Mouse (Mus musculus) activated CD4-positive, CD25-positive, alpha-beta regulatory T cell, adult 4 months (primary cell): ENCODE measurements around the gene Tmem262. TPM values are rescaled to one million over a fixed set of nuclear protein-coding genes. Genes with fewer than 3 reads are reported as not detected.

Source experiments
- ATAC-seq: one replicate; pipeline ENCODE4 v1.8.0; 2017
- polyA plus RNA-seq, 2 experiments: library from polyadenylated mRNA; unstranded; fragments of 100-300 nt; shearing (Covaris generic); gene quantifications; one replicate each; pipeline ENCODE4 v1.2.1; 2017

The Tmem262 gene
- polyA plus RNA-seq, 2 experiments from 2014 or later: not detected

DNA sequence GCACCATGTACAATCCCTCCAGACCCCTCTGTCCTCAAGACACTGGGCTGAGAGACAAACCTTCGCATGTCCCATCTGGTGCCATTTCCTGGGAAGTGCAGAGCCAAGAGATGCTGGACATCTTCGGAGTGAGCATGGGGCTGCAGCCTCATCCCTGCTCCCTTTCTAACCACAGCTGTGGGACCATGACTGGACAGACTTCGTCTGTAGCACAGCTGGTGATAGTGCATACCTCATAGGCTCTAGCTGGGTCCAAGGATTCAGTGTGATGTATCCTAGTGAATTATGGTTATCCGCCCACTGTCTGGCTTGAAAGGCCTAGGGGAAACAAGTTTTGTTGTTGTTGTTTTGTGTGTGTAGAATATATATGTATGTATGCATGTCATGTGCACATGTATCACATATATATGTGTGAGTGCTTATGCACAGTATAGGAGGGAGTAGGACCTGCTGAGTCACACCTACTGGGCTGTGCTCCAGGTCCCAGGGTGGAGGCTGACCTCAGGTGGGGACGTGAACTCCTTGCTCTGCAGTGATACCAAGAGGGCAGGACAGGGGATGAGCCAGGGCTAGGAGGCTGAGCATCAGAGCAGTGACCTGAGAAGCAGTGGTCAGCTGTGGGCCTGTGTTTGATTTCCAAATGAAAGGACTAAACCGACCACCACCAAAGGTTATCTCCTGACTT, 22.5 kb downstream of the Tmem262 start:
- no peak for ATAC-seq

DNA sequence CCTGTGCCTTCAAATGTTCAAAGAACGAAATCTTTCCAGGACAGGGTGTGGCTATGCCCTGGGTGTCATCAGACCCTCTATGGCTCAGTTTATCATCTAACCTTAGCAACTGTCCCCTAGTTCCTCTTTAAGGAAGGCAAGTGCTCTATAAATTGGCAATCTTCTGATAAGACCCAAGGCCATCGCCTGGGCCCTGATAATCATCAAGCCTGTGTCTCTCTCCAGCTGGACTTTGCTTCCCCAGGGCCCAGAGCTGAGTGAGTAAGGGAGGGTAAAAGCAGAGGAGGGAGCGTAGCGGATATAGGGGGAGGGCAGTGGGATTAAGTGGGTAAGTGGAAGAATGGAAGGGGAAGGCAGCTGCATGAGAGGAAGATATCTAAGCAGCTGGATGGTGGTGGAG, 24.6 kb downstream of the Tmem262 start:
- ATAC-seq: no peak

DNA sequence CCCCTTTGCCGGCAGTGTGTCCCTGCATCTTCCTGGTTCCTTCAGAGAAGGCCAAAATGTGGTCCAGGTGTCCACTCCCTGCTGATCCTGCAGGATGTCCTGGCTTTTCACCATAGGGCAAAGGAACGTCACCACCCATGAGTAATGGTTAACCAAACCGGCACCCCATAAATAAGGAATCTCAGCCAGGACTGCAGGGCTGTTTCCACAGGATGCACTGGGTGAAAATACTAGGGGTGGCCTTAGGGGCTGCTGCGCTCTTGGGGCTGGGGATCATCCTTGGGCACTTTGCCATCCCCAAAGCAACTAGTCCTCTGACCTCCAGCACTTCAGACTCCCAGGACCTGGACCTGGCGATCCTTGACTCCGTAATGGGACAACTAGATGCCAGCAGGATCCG, 25.8 kb downstream of the Tmem262 start, which contains the start of gene Naaladl1:
TSS of gene Naaladl1 (plus strand) at position 197 of the 400 bp plus-strand sequence.
- no peak for ATAC-seq

DNA sequence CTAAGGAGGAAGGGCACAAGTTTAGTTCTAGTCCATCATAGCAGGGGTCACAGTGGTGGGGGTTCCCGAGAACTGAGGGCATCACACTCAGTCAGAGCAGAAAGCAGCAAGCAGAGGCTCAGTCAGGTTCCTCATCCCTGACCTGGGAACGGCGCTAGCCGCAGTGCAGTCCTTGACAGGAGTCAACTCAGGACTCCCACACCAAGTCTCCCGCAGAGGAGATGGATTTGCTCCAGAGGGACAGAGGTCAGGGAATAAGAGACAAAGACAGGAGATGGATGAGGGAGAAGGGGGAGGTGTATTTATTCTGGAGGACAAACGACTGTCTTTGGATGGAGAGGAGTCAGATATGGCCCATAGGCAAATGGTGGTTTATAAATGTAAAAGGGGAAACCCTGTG, 33.3 kb downstream of the Tmem262 start:
- ATAC-seq: no peak

DNA sequence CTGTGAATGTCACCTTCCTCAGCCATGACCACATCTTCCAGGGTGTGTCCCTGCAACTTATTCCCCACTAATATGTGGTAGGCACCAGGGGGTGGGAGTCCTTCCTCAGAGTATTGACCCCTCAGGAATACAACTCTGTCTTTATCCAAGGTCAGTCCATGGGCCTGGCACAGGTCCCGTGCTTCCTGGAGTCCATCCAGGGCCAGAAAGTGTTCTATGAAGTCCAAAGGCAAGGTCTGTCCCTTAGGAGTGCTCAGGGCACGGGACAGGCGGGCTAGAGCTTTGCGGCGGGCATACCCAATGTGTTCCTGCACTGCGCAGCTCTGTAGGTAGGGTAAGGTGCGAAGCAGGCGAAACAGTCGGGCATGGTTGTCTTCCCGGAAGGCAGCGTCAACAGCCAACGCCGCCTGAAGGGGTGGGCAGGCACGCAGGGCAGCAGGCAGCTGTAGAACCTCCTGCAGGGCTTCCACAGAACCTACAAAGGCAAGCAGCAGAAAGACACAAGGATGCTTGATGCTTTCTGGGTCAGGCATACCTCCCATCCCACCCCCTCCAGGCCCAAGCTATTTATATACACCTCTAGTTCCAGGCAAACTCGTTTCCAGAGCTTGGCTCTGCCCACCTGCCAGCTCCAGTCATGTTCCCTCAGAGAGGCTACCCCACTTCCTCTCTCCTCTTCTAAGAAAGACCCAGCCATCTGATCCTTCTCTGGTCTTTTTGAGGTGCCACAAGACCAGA, 36.4 kb downstream of the Tmem262 start:
- ATAC-seq: no peak

DNA sequence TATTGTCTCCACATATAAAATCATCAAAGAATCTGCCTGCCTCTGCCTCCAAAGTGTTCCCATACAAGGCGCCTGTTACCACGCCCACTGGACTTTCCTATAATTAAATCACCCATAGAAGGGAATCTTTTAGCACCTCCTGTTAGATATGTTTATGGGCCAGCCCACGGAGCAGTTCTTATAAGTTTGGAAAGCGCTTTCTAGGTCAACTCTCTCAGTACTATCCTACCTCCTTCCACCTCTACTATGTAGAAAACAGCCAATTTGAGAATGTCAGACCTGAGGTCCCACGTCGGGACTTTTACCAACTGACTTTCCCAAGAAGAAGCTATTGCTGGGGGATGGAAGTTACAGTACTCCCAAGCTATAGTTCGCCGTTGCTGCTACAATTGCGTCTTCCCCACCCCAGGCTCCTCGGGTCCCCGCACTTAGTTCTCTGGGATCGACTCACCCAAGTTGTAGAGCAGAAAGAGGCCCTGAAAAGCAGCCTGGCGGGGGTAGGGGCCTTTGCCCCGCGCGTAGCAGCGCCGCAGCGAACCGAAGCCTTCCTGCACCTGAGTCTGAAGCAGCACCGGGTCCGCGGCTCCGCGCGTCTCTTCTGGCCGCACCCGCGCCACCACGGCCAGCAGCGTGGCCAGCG, 37.6 kb downstream of the Tmem262 start:
- ATAC-seq: no peak

DNA sequence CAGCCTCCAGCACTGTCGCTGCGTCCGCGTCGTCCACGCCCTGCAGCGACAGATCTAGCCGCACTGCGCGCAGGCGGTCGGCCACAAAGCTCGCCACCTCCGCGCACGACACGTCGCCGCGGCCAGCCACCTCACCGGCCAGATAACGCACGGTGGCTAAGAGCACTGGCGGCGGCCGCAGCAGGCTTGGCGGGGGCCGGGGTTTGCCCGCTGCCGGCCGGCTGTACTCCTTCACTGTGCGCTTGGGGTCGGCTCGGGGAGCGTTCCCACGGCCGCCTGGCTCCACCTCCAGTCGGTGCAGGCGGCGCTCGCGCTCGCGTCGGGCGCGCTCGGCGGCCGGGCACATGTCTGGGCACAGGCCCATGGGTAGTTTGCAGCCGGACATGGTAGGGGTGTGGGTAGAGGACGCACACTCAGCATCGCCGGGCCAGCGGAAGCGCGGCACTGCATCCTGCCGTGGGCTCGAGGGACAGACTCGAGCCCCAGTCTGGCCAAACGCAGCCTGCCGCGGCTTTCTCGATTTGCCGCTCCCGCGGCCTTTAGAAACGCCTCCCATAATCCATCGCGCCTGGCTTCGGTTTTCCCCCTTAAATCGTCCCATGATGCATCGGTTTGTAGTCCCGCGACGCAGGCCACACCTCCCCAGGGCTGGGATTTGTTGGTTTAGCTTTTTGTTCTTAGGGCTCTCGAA, 38.3 kb downstream of the Tmem262 start, which contains the start of gene Sac3d1:
TSS of gene Sac3d1 (minus strand) at position 665 of the 691 bp plus-strand sequence.
- peak; percentile 84 for ATAC-seq

DNA sequence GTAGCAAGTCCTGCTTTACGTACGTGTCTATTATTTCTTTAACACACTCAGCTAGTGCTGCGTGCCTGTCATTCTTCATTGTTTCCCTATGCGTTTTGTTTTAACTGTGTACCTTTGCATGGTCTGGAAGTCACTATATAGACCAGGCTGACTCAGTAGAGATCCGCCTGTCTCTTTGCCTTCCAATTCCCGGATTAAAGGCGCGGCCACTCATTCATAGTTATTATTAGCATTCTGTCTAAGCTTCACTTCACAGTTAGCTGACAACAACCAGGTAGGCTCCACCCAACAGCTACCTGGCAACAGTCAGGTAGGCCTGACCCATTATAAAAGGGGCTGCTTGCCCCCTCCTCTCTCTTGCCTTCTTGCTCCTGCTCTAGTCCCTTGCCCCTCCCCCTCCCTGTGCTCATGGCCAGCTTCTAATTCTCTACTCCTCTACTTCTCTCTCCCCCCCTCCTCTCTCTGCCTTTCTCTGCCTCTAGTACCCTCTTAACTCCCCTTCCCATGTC, 38.9 kb downstream of the Tmem262 start:
- ATAC-seq: no peak

DNA sequence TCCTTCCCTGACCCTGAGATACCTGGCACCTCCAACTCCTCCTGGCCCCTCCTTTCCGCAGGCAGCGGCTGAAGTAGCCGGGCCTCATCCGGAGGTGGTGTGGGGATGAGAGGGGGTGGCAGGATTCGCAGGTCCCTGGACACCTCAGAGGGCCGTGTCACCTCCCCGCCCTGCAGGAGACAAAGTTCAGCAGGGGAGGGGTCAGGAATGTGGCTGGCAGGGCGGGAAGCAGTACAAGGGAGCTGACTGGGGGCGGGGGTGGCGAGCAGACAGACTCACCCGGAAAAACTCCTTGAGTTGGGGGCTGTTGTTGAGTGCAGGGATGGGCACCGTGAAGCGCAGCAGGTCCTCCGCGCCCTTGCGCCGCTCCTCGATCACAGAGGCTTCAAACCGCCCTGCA, 41.9 kb downstream of the Tmem262 start:
- ATAC-seq: no peak

DNA sequence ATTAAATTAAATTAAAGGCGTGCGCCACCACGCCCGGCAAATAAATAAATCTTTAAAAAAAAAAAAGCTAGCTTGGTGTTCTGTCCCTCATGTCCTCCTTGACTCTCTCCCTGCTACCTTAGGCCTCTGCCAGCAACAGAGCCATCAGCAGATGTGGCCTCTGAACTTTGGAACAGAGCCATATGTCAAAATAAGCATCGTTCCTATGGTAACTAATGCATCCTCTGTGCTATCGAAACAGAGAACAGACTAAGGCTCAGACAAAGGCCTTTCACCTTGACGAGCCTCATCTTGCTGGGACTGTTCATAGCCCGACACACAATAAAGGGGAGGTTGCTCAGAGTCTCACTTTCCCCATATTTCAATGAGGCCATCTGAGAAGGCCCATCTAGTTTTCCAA, 43.5 kb downstream of the Tmem262 start:
- no peak for ATAC-seq

DNA sequence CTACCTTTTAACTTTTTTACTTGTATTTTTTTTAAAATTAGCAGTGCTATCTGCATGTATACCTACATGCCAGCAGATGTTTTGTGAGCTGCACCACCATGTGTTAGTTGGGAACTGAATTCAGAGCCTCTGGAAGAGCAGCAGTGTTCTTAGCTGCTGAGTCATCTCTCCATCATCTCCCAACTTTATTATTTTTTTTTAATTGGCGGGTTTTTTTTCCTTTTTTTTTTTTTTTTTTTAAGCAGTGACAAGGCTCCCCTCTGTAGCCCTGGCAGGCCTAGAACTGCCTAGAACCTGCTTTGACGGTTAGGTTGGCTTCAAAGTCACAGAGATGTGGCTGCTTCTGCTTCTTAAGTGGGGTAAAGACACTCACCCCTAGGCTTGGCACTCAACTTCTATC, 45.1 kb downstream of the Tmem262 start:
- no peak for ATAC-seq

DNA sequence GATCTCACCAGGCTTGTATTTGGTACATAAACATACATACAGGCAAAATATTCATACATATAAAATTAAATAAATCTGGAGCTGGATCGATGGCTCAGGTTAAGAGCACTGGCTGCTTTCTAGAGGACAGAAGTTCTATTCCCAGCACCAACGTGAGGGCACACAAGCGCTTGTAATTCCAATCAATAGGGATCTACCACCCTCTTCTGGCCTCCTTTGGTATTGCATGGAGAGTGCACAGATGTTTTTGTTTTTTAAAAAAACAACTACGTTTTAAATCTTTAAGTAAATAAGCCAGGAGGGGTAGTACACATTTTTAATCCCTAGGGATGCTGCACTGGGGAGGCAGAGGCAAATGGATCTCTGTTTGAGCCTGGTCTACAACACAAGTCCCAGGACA, 46.5 kb downstream of the Tmem262 start:
- ATAC-seq: no peak

DNA sequence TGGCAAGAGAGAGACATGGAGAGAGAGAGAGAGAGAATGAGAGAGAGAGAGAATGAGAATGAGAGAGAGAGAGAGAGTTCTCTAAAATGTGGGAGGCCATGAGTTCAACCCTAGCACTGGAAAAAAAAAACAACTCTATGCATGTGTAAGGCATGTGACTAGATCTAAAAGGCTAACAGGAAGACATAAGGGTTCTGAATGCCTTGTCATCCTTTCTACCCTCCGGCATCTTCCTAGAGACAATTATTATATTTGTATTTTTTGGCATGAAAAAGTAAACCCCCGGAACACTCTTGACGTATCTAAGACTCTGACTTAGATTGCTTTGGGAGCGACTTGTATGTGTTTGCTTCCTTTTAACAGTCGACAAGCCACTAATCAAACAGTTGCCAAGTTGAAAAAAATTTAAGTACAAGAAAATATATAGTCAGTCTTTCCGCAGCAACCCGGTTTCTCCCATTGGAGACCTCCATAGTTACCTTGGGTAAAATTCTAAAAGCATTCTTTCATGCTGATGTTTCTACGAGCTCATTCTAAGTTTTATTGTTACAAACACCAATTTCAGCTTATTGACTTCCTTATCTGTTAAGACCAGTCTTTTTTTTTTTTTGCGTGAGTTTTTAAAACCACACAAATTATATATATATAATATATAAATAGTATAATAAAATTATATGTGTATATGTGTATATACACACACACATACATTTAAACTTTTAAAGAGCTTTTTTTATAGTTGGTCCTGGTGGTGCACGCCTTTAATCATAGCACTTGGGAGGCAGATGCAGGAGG, 47.2 kb downstream of the Tmem262 start:
- ATAC-seq: no peak

DNA sequence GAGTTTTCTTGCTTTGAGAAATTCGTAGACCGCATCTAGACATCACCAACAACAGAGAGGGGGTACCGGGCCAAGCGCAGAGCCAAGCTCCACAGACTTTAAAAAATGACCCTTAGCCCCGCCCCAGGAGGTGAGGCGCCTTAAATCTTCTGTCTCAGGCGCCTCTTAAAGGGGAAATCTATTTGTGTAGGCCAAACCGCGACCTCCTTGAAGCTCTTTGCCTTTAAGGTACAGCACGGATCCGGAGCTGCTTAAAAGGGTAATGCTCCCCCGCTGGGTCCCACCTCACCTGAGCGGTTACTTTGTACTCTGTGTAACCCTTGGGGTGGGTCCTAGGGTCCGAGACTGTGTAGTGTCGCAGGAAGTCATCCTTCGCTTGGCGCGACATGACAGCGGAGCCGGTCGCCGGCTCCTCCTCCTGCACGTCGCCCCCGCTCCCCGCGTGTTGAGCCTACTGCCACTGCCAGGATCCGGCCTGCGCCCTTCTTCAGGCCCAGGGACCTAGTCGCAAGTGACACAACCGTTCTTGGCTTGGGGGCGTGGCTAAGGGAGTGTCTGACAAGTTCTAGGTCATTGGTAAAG, 48.0 kb downstream of the Tmem262 start, which contains the start of gene Snx15:
TSS of gene Snx15 (minus strand) at position 545 of the 582 bp plus-strand sequence.
- peak; percentile 92 for ATAC-seq

Other genes with a start within 250 kb of the Tmem262 start
- 10 to 100 TPM; 70.6 to 78.6 TPM for gene Frmd8, start 204.8 kb upstream of the Tmem262 start, polyA plus RNA-seq
- 10 to 100 TPM; 43.3 to 60.2 TPM for gene Slc25a45, start 202.2 kb upstream of the Tmem262 start, polyA plus RNA-seq
- under 1 TPM; 0.29 to 0.58 TPM for gene Tigd3, start 185.9 kb upstream of the Tmem262 start, polyA plus RNA-seq
- 100 to 1,000 TPM; 123 to 178 TPM for gene Dpf2, start 167.0 kb upstream of the Tmem262 start, polyA plus RNA-seq
- gene Cdc42ep2, start 155.2 kb upstream of the Tmem262 start, polyA plus RNA-seq: under 1 TPM in 1 of 2 experiments, not detected in 1; 0.25 TPM
- gene Pola2, start 115.8 kb upstream of the Tmem262 start, polyA plus RNA-seq: 10 to 100 TPM; 16.5 to 17.5 TPM
- not detected for gene Slc22a20, start 93.9 kb upstream of the Tmem262 start, polyA plus RNA-seq
- gene Capn1, start 64.1 kb upstream of the Tmem262 start, polyA plus RNA-seq: 10 to 100 TPM; 48.8 to 56.7 TPM
- gene Syvn1, start 33.5 kb upstream of the Tmem262 start, polyA plus RNA-seq: 10 to 100 TPM; 12.2 to 15.7 TPM
- 10 to 100 TPM; 31.3 to 38.5 TPM for gene Mrpl49, start 22.2 kb upstream of the Tmem262 start, polyA plus RNA-seq
- gene Fau, start 22.2 kb upstream of the Tmem262 start, polyA plus RNA-seq: 1,000 to 10,000 TPM; 2,454 to 3,437 TPM
- 10 to 100 TPM; 10.3 to 11.0 TPM for gene Znhit2, start 18.8 kb upstream of the Tmem262 start, polyA plus RNA-seq
- gene Tm7sf2, start 11.7 kb upstream of the Tmem262 start, polyA plus RNA-seq: 1 to 10 TPM; 5.4 to 9.2 TPM
- gene Vps51, start 2.8 kb upstream of the Tmem262 start, polyA plus RNA-seq: 10 to 100 TPM; 34.1 to 34.6 TPM
- under 1 TPM in 1 of 2 experiments, not detected in 1; 0.69 TPM for gene Gm28374, start 2.2 kb downstream of the Tmem262 start, polyA plus RNA-seq
- 10 to 100 TPM; 26.9 to 43.8 TPM for gene Zfpl1, start 4.9 kb downstream of the Tmem262 start, polyA plus RNA-seq
- 1 to 10 TPM; 6.7 to 9.3 TPM for gene Cdca5, start 5.0 kb downstream of the Tmem262 start, polyA plus RNA-seq
- not detected for gene AC131692.1, start 14.4 kb downstream of the Tmem262 start, polyA plus RNA-seq
- gene Naaladl1, start 25.7 kb downstream of the Tmem262 start, polyA plus RNA-seq: not detected
- 1 to 10 TPM; 2.5 to 2.6 TPM for gene Sac3d1, start 38.6 kb downstream of the Tmem262 start, polyA plus RNA-seq
- 10 to 100 TPM; 17.4 to 25.2 TPM for gene Snx15, start 48.3 kb downstream of the Tmem262 start, polyA plus RNA-seq
- not detected for gene Batf2, start 61.0 kb downstream of the Tmem262 start, polyA plus RNA-seq
- gene Arl2, start 61.5 kb downstream of the Tmem262 start, polyA plus RNA-seq: 10 to 100 TPM; 16.9 to 20.1 TPM
- gene Majin, start 104.4 kb downstream of the Tmem262 start, polyA plus RNA-seq: under 1 TPM in 1 of 2 experiments, not detected in 1; 0.60 TPM
- not detected for gene Gpha2, start 146.3 kb downstream of the Tmem262 start, polyA plus RNA-seq
- 1 to 10 TPM; 1.4 to 1.5 TPM for gene Ppp2r5b, start 155.8 kb downstream of the Tmem262 start, polyA plus RNA-seq
- gene Atg2a, start 161.6 kb downstream of the Tmem262 start, polyA plus RNA-seq: 10 to 100 TPM in 1 of 2 experiments, 1 to 10 TPM in 1; 7.4 to 17.2 TPM
- gene Ehd1, start 196.7 kb downstream of the Tmem262 start, polyA plus RNA-seq: 10 to 100 TPM; 11.0 to 15.2 TPM
- gene Cdc42bpg, start 226.4 kb downstream of the Tmem262 start, polyA plus RNA-seq: under 1 TPM; 0.11 to 0.17 TPM